Mouse (Mus musculus): ENCODE data around the gene Spn.

DNA sequence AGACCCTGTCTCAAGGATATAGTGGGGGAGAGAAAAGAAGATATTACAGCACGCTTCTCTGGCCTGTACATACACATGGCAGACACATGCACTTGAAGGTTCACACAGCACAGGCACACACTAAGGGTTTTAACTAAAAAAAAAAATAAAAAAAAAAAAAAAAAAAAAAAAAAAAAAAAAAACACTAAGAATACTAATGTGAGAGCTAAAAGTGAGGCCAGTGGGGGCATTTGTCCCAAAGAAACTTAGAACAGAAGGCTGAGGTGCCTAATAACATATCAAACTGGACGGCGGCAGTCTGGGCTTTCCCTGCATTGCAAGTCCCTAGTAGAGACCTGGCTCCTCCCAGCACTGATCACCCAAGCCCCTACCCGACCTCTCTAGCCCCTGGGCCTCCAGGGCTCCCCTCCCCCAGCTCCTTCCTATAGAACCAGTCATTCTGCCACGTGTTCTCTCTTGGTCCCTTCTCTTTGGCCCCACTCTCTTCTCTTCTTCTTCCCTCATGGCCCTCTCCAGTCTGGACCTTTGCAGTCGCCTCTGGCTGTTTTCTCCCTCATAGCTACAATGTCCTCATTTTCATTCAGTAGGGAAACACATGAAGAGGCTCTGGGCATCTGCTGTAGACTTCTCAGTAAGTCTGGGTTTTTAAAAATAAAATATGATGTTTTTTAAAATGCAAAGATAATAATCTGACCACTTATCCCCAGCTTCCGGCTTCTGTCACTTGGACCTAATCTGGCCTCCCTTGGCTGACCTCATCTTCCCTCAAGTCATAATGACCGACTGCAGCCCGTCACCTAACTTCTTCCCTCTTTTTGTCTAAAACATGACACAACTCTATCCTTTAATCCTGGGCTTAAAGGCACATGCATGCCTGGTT is 8.0 kb upstream of the Spn start:
- TF ChIP-seq POLR2A (IDR thresholded peaks at IDR 0.05; ENCODE audit: low read depth, low read length): no peak
- no peak for TF ChIP-seq CTCF (IDR thresholded peaks at IDR 0.05; ENCODE audit: borderline replicate concordance, insufficient read depth, low read length)

Data from embryonic fibroblast, embryonic 13.5 days (primary cell).